Mouse (Mus musculus) lung, postnatal 36 days (tissue): ENCODE results near the gene Umad1.
A peak's percentile ranks its signal among the peaks of the same experiment; 100 is the strongest.
"Not testable (repeated sequence)": the region's sequence is repeated elsewhere in the genome, so short reads cannot be mapped to it uniquely, and the experiment has no call there.

Experiments
- DNase-seq: peaks from one replicate; pipeline ENCODE4 v3.0.0; 2022; ENCODE audit warnings: mixed read lengths

Umad1 gene

DNA sequence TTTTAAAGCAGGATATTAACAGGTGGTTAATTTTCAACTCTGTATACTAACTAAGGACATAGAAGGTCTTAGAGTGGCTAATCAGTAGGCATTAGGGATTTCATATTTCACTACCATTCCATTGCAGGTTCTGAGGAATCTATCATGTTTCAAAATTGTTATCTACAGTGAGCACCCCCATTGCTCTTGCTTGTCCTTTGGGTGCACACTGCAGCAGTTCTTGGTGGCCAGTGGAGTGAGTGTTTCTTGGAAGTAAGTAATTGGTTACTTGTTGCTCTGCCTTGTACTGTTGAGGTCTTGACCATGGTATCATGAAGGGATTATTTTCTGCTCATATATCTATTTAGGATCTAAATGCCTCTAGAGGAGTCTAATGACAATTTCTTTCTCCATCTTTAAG, 57.1 kb downstream of the Umad1 start:
- DNase-seq: no peak

DNA sequence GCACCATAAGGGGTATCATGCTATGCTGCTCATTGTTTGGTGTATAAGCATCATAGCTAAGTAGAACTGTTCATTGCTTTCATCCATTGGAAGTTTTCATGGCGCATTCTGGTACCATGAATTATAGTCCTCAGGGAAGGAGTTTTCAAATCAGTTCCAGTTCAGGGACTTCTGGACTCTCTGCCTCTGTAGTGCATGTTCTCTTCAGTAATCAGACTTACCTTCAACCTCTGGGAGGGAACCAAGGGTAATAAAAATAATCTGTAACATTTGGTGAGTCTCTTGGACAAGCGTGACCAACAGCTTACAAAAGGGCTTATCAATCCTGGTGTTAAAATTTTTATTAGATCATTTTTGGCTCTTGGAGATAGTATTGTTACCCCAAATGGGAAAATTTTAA, 60.5 kb downstream of the Umad1 start:
- DNase-seq: no peak

DNA sequence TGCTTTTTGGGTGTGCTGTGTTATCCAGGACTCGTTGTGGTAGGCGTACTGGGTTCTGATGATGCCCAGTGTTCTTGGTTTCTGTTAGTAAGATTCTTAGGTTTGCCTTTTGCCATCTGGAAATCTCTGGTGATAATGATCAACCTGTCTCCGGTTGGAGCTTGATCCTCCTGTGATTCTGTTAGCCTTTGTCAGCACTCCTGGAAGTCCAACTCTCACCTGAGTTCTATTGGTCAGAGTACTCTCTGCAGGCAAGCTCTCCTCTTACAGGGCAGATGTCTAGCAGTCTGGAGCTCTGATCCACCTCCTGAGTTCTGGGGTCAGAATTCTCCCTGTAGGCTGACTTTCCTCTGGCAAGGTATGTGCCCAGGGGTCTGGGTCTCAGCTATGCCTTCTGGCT, 72.4 kb downstream of the Umad1 start:
- DNase-seq: not testable (repeated sequence)

DNA sequence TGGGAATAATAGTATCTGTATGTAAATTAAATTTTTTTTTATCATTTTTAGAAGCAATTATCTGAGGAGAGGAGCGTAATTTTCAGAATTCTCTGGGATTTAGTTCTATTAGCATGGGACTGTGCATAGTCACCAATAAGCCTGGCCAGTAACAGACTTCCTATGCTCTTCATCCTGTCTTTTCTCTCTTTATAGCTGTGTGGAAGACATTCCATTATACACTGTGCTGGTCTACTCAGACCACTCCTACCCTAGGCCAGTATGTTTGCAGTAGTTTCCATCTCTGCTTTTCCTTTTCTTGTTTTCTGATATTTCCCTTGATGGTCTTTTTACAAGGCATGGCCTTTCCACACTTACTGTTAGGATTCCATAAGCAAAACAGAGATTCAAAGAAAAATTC, 74.3 kb downstream of the Umad1 start:
- no peak for DNase-seq

DNA sequence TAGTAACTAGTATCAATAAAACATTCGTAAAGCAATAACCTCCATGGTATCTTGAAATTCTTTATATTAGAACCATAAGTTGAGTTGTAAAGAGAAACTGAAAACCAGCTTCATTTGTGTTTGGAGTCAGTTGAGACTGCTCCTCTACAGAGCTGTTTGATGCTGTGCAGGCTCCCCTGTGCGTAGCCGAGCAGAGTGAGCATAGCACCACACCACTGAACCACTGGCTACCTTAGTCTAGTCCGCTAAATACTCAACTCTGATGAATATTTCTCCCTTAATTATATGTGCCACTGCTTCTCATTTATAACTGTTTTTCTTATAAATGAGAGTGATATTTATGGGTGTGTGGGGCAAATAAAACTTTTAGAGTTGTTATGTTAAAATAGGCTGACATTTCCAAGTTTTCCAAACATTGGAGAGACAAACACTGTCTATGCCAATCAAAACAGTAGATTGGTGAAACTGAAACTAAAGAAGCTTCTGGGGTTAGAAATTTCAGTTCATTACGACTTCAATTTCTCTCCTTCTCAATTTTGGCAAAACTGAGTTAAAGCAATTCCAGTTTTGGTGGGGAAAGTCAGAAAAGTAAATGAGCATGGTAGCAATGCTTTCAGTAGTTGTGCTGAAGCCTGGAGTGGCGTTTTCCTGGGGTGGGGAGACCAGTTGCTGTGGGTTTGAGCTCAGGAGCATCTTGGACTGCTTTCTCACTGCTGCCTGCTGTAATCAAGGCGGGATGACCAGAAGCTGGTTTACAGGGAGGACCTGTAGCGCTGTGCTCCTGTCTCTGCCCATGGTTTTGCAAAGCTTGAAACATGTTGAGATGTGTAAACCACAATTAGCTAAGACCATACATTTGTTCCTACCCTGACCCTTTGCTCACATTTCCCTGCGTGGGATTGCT, 77.7 kb downstream of the Umad1 start:
- no peak for DNase-seq

DNA sequence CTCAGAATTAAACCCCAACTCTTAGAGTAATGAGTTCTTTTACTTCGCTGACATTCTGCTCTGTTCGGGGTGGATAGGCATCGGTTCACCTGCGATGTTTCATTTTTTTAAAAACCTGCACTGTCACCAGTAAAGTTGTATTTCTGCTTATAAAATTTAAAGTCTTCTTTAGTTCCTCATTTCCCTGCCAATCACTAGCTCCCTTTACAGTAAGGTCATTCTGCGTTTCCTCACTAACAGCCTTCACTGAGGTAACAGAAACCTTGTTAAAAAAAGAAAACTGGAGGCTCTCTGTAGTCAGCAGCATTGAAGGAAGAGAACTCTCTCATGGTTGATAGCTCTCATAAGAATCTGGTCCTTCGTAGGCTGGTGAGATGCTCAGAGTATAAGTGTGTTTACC, 80.4 kb downstream of the Umad1 start:
- no peak for DNase-seq

DNA sequence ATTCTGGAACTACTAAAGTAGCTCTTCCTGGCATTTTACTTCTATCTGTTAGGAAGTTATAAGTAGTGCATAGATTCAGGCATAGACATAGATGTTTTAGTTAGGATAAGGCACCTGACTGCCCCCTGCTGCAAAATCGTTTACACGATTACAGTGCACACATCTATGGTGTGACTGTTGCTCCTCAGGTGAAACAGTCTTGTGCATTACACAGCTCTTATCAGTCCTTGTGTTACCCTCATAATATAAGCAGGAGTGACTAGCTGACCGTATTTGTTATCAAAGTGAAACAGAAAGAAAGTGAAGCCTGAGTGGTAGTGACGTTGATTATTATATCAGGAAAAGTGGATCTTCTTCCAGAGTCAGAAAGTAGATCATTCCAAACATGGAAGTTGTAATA, 84.2 kb downstream of the Umad1 start:
- no peak for DNase-seq

DNA sequence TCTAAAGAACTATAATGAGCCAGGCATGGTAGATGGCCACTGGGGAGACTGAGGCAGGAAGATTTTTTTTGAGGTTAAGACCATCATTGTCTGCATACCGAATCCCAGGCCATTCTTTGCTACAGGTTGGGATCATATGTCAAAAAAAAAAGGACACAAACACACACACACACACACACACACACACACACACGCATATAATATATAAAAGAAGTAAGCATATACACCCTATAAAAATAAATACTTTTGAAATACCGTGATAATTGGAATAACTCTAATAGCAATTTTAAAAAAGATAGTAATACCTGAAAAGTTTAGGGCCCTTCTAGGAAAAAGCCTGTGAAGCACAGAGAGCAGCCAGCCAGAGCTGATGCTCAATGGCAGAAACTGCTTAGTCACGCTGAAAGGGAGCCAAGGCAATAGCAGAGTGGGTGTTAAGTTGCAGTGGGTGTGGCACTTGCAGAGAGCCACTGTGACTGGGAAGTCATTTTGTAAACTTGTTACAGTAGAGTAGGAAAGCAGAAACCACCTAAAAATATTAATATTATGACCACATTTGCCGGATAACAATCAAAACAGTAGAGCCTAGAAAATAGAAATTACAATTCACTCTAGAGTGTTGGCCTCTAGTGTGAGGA, 86.2 kb downstream of the Umad1 start:
- DNase-seq: peak; percentile 88

DNA sequence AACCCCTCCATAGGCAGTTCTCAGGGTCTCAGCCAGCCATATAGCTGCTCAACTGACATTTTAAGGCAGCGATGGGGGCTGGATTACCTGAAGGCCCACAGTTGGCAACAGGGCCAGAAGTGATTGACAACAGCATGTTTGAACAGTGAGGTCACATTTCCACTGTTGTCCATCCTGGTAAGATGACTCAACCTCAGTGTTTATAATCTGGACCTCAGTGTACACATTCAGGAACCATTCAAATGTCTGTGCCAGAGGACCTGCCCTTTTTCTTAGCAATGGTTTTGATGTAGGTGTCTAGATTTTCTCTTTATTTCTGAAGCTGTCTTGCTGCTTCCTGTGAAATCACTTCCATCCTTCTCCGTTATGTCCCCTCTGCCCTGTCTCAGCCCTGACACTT, 88.1 kb downstream of the Umad1 start:
- peak; percentile 35 for DNase-seq

DNA sequence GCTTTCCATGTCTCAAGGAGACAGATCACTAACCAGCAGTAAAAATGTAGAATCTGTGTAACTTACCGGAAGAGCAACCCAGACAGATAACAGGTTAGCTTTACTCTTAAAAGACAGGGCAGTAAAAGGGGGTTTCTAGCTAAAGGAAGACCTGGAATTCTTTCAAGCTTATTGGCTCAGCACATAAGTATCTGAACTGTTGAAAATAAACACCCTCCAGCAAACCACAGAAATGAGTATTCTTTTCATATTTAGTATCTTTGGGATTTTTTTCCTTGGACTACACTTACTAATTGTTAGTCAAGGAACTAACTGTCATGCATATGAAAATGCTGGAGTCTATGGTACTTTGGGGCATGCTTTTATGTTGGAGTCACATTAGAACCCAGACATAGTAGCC, 89.3 kb downstream of the Umad1 start:
- DNase-seq: no peak

DNA sequence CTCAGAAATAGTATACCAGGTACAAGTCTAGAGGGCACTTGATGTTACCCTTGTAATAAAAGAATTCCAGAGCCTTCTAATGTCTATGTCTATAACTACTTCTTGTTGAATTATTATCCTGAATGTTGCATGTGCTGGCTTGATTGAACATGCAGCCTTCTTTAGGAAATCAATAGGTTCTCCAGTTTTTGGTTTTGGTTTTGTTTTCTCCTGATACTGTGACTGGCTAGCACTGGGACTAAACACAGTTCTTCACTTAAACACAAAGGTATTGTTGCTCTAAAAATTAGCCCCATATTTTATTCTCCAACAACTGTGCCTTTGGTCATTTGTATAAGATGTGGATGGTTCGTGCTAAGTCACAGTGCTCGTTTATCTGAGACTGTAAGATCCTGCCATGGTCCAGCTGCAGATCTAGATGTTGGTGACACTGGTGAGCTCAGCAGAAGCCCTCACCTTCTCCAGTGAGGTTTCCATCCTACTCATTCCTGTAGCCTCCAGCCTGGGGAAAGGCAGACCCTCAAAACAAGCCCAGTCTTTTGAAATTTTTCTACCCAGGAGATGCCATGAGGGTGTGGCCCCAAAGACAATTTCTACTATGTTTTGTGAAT, 90.1 kb downstream of the Umad1 start:
- DNase-seq: no peak

DNA sequence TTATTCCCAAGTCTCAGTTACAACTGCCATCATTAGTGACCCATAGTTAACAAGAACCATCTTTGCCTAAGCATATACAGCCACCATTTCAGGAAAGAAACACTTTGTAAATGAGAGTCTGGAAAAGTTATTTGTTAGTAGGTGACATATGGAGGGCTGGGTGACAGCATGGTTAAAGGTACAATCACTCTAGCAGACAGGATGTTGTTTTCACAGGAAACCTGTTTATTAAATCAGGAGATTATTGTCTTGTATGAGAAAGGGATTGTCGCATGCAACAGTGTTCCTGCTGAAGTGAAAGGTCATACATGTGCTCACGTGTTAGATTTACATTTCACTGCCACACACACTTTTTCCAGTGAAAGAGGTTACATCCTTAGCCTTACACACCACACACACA, 92.4 kb downstream of the Umad1 start:
- no peak for DNase-seq

DNA sequence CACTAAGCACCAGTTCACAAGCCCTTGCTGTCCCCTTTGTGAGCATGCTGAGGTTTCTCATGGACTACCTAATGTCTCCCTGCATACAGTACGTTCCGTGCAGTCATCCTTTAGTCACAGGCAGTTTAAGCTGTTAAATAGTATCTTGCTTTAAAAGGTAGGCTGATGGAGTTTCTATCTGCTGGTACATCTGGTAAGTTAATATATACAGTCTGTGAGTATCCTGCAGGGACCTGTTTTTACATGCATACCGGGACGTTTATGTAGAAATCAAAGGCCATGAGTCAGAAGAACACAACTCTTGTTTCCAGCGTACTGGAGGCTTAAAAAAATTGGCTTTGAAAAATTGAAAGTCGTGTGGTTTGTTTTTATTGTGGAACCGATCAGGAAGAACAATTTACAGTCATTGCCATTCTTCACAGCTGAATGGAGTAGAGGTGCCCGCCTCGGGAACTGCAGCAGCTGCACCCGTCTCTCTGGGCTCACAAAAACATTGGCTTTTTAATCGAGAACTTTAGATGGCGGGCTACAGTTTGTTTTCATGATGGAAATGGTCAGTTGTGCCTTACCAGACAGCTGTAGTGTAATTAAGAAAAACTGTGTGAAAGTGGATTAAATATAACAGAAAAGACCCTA, 93.6 kb downstream of the Umad1 start:
- DNase-seq: no peak

DNA sequence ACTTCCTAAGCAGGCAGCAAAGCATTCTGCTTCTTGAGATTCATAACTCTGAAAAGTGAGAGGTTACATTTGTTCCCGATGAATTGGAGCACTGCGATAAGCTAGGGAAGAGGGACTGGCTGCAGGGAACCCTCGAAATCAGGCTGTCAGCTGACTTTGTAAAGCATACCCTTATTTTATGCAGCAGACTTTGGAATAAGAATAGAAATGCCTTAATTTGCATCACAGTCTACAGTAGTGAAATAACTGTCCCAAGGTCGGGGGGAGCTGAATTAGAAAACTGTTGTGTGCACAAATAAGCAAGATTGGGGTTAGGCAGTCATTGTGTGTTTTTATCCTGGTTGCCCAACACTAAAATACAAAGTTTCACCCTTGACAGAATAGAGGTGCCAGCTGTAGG, 94.4 kb downstream of the Umad1 start:
- no peak for DNase-seq

DNA sequence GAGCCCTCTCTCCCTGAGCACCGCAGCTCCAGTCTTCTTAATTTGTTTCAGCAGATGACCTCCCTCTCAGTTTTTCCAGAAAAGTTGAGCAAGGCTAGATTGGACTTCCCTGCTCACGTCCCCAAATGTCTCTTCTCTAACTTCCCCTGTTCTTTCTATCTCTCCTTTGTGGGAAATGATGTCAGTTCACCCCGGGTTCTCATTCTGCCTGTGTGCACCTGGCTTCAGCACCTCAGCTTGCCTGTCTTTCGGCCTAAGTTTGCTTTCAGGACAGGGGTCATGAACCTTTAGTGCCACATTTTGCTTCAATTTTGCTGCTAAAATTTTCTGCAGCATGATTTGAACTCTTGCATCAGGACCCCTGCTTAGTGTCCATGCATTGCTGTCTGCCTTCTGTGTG, 95.8 kb downstream of the Umad1 start:
- no peak for DNase-seq

DNA sequence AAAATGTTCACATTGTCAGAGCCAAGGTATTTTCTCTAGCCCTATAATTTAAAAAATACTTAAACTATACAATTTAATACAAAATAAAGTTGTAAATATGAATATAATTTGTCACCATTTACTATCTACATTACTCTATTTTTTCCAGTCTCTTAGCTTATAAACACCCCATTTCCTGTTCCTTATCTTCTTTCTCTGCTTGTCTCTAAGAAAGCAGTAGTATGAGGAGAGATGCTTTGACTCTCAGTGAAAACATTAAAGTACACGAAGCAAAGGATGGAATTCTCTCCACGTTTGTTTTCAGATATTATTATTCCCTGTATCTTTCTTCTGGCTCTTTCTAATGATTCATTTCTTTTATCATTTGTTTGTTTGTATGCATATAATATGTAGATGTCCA, 99.1 kb downstream of the Umad1 start:
- DNase-seq: no peak

DNA sequence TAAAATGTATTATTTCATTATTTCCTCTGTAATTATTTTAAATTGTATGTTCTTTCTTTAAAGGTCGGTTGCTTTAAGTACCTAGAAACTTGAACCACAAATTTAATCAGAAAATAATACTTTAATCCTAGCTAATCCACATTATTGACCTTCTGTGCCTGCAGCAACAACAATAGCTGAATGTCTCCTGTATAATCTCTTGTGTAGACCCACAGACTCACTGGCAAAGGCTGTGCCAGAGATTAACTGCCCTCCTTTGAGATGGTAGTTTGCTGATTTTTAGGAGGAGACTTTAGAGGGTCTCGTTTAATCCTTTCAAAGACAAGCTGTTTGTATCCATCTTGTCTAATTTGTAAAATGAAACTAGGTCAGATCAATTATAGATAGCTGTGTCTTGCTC, 99.7 kb downstream of the Umad1 start:
- DNase-seq: no peak

DNA sequence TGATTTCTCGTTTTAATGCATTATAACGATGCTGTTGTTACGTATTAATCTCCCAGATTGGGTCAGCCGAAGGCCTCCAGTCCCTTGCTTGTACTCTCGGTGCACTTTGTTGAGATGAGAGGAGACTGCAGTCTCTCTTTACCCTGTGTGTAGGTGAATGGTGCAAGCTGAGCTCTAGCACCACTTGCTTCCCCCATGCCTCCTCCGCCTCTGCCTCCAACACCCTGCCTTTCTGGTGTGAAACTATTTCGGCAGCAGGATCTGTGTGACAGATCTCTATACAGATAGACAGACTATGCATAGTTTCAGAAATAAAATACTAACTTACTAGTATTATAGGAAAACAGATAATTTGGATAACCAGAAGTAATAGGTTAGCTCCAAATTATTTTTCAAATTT, 101.7 kb downstream of the Umad1 start:
- DNase-seq: no peak

DNA sequence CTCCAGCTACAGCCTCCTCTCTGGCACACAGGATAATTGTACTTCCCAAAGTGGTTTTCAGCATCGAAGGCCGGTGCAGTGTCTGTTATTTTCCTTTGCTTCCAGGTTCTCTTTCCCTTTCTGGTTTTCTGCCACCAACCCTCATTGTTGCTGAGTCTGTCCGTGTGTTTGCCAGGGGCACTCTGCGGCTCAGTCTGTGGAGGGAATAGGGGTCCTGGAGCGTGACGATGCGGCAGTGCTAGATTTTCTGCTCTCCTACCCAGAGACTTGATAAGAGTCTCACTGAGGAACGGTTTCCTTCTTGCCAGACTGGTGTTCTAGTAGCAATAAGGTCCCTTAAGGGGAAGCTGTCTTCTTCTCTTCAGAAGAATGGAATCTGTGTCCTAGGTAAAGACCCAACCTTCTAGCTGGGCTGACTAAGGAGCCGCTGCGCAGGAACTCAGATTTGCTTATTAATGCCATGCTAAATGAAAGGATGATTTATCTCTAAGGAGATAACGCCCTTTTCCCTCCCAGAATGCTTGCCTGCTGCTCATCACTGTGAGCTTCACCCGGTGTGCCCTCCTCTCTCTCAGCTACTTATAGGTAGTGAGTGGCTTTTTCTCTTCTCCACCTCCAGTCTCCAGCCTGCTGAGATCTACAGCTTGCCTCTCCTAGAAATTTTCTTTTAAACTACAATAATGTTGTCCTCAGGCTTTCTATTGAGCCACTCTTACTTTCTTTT, 105.1 kb downstream of the Umad1 start:
- no peak for DNase-seq

DNA sequence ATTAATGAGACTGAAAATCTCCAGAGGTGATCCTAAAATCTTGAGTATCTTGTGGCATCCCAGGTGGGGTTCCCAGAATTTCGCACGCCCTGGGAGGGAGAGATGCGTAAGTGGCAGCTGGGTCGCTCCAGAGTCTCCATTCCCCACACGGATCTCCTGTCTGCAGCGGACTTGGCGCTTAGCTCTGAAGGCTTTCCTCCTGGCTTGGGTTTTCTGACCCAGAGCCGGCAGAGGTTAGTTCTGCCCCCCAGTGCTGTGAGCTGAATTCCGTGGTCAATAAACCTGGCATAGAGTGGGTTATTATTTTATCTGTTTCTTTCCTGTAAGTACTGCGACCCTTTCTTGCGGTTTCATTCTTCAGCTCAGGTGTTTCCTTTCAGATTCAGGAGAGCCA, 105.7 kb downstream of the Umad1 start:
- DNase-seq: no peak

DNA sequence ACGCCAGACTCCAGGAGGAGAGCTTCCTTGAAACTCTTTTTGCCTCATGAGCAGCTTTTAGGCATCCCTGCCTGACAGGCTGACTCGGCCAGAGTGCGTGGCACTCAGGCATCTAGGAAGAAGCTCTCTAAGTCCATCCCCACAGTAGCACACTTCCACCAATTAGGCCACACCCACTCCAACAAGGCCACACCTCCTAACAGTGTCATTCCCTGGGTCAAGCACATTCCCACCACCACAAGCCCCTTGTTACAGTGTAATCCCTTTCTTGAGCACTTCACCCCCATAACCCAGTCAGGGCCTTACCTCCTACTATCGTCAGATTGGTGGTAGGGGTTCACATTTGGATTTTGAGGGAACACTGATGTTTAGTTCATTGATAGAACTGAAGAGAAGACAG, 108.6 kb downstream of the Umad1 start:
- DNase-seq: no peak

DNA sequence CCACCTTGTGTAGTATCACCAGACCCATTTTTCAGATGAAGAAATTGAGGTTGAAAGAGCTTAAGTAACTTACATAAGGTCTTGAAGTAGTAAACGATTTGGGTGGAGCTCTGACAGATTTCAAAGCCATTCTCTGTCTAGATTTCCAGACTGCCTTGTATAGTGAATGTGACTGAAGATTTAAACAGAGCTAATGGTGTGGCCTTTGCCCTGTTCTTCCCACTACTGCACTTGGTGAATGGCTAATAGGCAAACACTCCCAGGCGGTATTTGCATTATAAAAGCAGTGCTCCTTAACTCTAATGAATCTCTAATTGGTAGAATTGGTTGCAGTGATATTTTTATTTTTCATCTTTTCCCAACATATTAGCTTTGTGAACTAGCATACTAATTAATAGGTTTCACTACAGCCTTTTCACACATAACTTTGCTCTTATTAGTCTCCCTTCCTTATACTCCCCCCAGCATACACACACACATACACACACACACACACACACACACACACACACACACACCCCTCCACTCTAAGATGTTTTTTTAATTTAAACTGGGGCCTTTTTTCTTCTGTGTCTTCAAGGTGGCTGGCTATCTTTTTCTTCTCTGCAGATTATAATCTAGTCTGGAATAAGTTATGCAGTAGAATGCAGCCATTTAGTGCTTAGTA, 109.2 kb downstream of the Umad1 start:
- no peak for DNase-seq
